Mouse (Mus musculus) liver, embryonic 13.5 days (tissue): ENCODE results near the gene Scpep1. TPM values are rescaled to one million over a fixed set of nuclear protein-coding genes. Genes with fewer than 3 reads are reported as not detected.
"Not testable (repeated sequence)": the region's sequence is repeated elsewhere in the genome, so short reads cannot be mapped to it uniquely, and the experiment has no call there.

Experiments used
- ATAC-seq: fragments of 200-750 bp; cut with Nextera tagmentation; 2 replicates; pipeline ENCODE4 v1.8.0; 2017; ENCODE audit warnings: low read depth, mild to moderate bottlenecking, moderate number of reproducible peaks, moderate library complexity
- DNase-seq: peaks from one replicate; pipeline ENCODE4 v3.0.0; 2022
- H3K27ac ChIP-seq: fragments of 300-500 bp; sonication (generic); 2 replicates; pipeline ENCODE4 v1.5.1; 2015; ENCODE audit warnings: moderate library complexity, mild to moderate bottlenecking, inconsistent platforms
- H3K27me3 ChIP-seq: fragments of 300-500 bp; sonication (generic); 2 replicates; pipeline ENCODE4 v1.6.1; 2015; ENCODE audit warnings: mild to moderate bottlenecking, inconsistent platforms
- H3K36me3 ChIP-seq: fragments of 300-500 bp; sonication (generic); 2 replicates; pipeline ENCODE4 v1.6.1; 2015; ENCODE audit warnings: mild to moderate bottlenecking, inconsistent platforms
- H3K4me1 ChIP-seq: fragments of 300-500 bp; sonication (generic); replicated peaks from 2 replicates; pipeline ENCODE4 v1.6.1; 2015; ENCODE audit warnings: inconsistent platforms
- H3K4me2 ChIP-seq: fragments of 300-500 bp; sonication (generic); 2 replicates; pipeline ENCODE4 v1.6.1; 2015; ENCODE audit warnings: inconsistent platforms, mild to moderate bottlenecking, moderate library complexity
- H3K4me3 ChIP-seq: fragments of 300-500 bp; sonication (generic); replicated peaks from 2 replicates; pipeline ENCODE4 v1.5.1; 2015; ENCODE audit warnings: mild to moderate bottlenecking, inconsistent platforms
- H3K9ac ChIP-seq: fragments of 300-500 bp; sonication (generic); 2 replicates; pipeline ENCODE4 v1.6.1; 2015; ENCODE audit warnings: mild to moderate bottlenecking, inconsistent platforms
- H3K9me3 ChIP-seq: fragments of 300-500 bp; sonication (generic); replicated peaks from 2 replicates; pipeline ENCODE4 v1.6.1; 2016; ENCODE audit warnings: inconsistent platforms
- WGBS: fragments of 180-500 bp; shearing (Covaris S2); methylation state at CpG from one replicate; pipeline ENCODE4 v1.1.7; 2015; ENCODE audit not compliant: insufficient replicate concordance; 5-methylcytosine and 5-hydroxymethylcytosine counted together
- polyA plus RNA-seq: library from polyadenylated mRNA; unstranded; fragments of >200 nt; fragmentation: Nextera tagmentation; extraction: Ambion mirVana; gene quantifications from 2 replicates; pipeline ENCODE4 v1.2.1, GENCODE M21; 2015

The Scpep1 gene
- 40.4 and 47.1 TPM in 2 replicates for polyA plus RNA-seq

GRCm38 (mm10) chr11:88955217-88955969, at the start of gene Scpep1:
Gene Scpep1 (minus strand): TSS chr11:88955465.
- peak within 1 kb of the TSS; percentile 40 for H3K27ac ChIP-seq
- ATAC-seq = peak; percentile 92
- 6% methylated on average over 34 of the region's 34 CpGs for WGBS
- H3K4me2 ChIP-seq = peak within 1 kb of the TSS; percentile 70
- H3K4me3 ChIP-seq = peak within 1 kb of the TSS; percentile 56
- H3K9me3 ChIP-seq = no peaks in the 10 kb centered on the region
- peaks cover 32% of the 10 kb centered on the region for H3K4me1 ChIP-seq
- peak; percentile 91 for DNase-seq
- H3K36me3 ChIP-seq = no peaks in the 10 kb centered on the region; the same call in 1 of the 2 replicates
- H3K27me3 ChIP-seq = no peaks in the 10 kb centered on the region
- peak within 1 kb of the TSS; percentile 54 for H3K9ac ChIP-seq

- H3K9ac ChIP-seq = 0 out of 2 replicates have a peak overlapping the region, but pooled peaks have one; percentile 27
- H3K27ac ChIP-seq = peak overlapping the region; percentile 77
- 71% methylated on average over 4 of the region's 4 CpGs for WGBS
- DNase-seq (no peak), ATAC-seq (no peak)
- H3K36me3 ChIP-seq = peaks cover 60% of the 10 kb centered on the region
- peaks cover 67% of the 10 kb centered on the region for H3K4me1 ChIP-seq
- no peak overlapping the region; the same call in 1 of the 2 replicates for H3K4me3 ChIP-seq
- no peaks in the 10 kb centered on the region for H3K27me3 ChIP-seq
- H3K9me3 ChIP-seq = no peaks in the 10 kb centered on the region
- H3K4me2 ChIP-seq = peak overlapping the region; percentile 91
Observed at GRCm38 (mm10) chr11:89003726-89004125, 48.5 kb upstream of the Scpep1 start.

- Histone ChIP-seq H3K4me2 (peak overlapping the region; percentile 91), H3K9ac (peak overlapping the region; percentile 61), H3K27me3 (no peaks in the 10 kb centered on the region), H3K27ac (peak overlapping the region; percentile 77), H3K4me3 (peak overlapping the region; percentile 78), H3K36me3 (peaks cover 54% of the 10 kb centered on the region), H3K4me1 (peaks cover 66% of the 10 kb centered on the region), H3K9me3 (no peaks in the 10 kb centered on the region)
- no peak for DNase-seq
- WGBS = 64% methylated on average over 6 of the region's 6 CpGs
- no peak for ATAC-seq
Observed at GRCm38 (mm10) chr11:89003078-89003477, 47.8 kb upstream of the Scpep1 start.

- peaks cover 68% of the 10 kb centered on the region for H3K4me1 ChIP-seq
- H3K27me3 ChIP-seq = no peaks in the 10 kb centered on the region
- H3K9me3 ChIP-seq = no peaks in the 10 kb centered on the region
- peak overlapping the region; percentile 91 for H3K4me2 ChIP-seq
- no peak for DNase-seq
- H3K4me3 ChIP-seq = peak overlapping the region; percentile 78
- no peak for ATAC-seq
- H3K9ac ChIP-seq = peak overlapping the region; percentile 61
- peaks cover 50% of the 10 kb centered on the region for H3K36me3 ChIP-seq
- H3K27ac ChIP-seq = peak overlapping the region; percentile 77
- 71% methylated on average over 5 of the region's 5 CpGs for WGBS
Observed at GRCm38 (mm10) chr11:89002621-89003020, 47.4 kb upstream of the Scpep1 start.

GRCm38 (mm10) chr11:89002068-89002467, 46.8 kb upstream of the Scpep1 start:
- Histone ChIP-seq H3K9me3 (no peaks in the 10 kb centered on the region), H3K4me3 (peak overlapping the region; percentile 78), H3K36me3 (peaks cover 45% of the 10 kb centered on the region), H3K27me3 (no peaks in the 10 kb centered on the region), H3K4me2 (peak overlapping the region; percentile 91), H3K9ac (peak overlapping the region; percentile 61), H3K27ac (peak overlapping the region; percentile 77), H3K4me1 (peaks cover 69% of the 10 kb centered on the region)
- 76% methylated on average over 5 of the region's 5 CpGs for WGBS
- DNase-seq = no peak
- ATAC-seq = no peak

- peak overlapping the region; percentile 78 for H3K4me3 ChIP-seq
- H3K9me3 ChIP-seq = no peaks in the 10 kb centered on the region
- no peaks in the 10 kb centered on the region for H3K27me3 ChIP-seq
- peak overlapping the region; percentile 67 for H3K27ac ChIP-seq
- no peak for ATAC-seq
- WGBS = 78% methylated on average over 7 of the region's 7 CpGs
- peaks cover 40% of the 10 kb centered on the region for H3K36me3 ChIP-seq
- no peak for DNase-seq
- H3K9ac ChIP-seq = peak overlapping the region; percentile 89
- H3K4me1 ChIP-seq = peaks cover 74% of the 10 kb centered on the region
- H3K4me2 ChIP-seq = peak overlapping the region; percentile 91
Observed at GRCm38 (mm10) chr11:89001569-89001968, 46.3 kb upstream of the Scpep1 start.

- H3K9ac ChIP-seq = peak overlapping the region; percentile 89
- no peaks in the 10 kb centered on the region for H3K9me3 ChIP-seq
- peaks cover 29% of the 10 kb centered on the region for H3K36me3 ChIP-seq
- H3K4me2 ChIP-seq = peak overlapping the region; percentile 91
- peak overlapping the region; percentile 78 for H3K4me3 ChIP-seq
- no peak for DNase-seq
- H3K27ac ChIP-seq = peak overlapping the region; percentile 80
- peaks cover 81% of the 10 kb centered on the region for H3K4me1 ChIP-seq
- ATAC-seq = no peak
- H3K27me3 ChIP-seq = no peaks in the 10 kb centered on the region
Observed at GRCm38 (mm10) chr11:89000527-89000819, 45.2 kb upstream of the Scpep1 start.

- Histone ChIP-seq H3K9ac (peak overlapping the region; percentile 89), H3K27me3 (no peaks in the 10 kb centered on the region), H3K9me3 (no peaks in the 10 kb centered on the region), H3K4me3 (peak overlapping the region; percentile 78), H3K4me1 (peaks cover 77% of the 10 kb centered on the region), H3K36me3 (peaks cover 23% of the 10 kb centered on the region), H3K27ac (peak overlapping the region; percentile 80), H3K4me2 (peak overlapping the region; percentile 91)
- 4% methylated on average over 33 of the region's 33 CpGs for WGBS
- DNase-seq = no peak
- peak; percentile 22 for ATAC-seq
Observed at GRCm38 (mm10) chr11:88999723-89000526, 44.7 kb upstream of the Scpep1 start.

- DNase-seq (peak; percentile 92), ATAC-seq (peak; percentile 93)
- H3K4me3 ChIP-seq = peak within 1 kb of the TSS; percentile 78
- H3K4me2 ChIP-seq = peak within 1 kb of the TSS; percentile 91
- H3K27ac ChIP-seq = peak within 1 kb of the TSS; percentile 80
- H3K4me1 ChIP-seq = peaks cover 72% of the 10 kb centered on the region
- H3K9ac ChIP-seq = peak within 1 kb of the TSS; percentile 89
- WGBS = under 1% methylated on average over 48 of the region's 48 CpGs
- no peaks in the 10 kb centered on the region for H3K27me3 ChIP-seq
- H3K9me3 ChIP-seq = no peaks in the 10 kb centered on the region
- peaks cover 17% of the 10 kb centered on the region for H3K36me3 ChIP-seq
Observed at GRCm38 (mm10) chr11:88998974-88999722, 43.9 kb upstream of the Scpep1 start, which contains the start of gene Trim25. Gene Trim25 (plus strand): TSS chr11:88999376.

GRCm38 (mm10) chr11:88998406-88998805, 43.1 kb upstream of the Scpep1 start:
- Histone ChIP-seq H3K4me3 (peak overlapping the region; percentile 78), H3K4me2 (peak overlapping the region; percentile 91), H3K9ac (peak overlapping the region; percentile 89), H3K4me1 (peaks cover 69% of the 10 kb centered on the region), H3K27me3 (no peaks in the 10 kb centered on the region), H3K36me3 (peaks cover 13% of the 10 kb centered on the region), H3K9me3 (no peaks in the 10 kb centered on the region), H3K27ac (peak overlapping the region; percentile 80)
- WGBS = 31% methylated on average over 3 of the region's 3 CpGs
- DNase-seq (no peak), ATAC-seq (no peak)

- WGBS = 66% methylated on average over 5 of the region's 5 CpGs
Observed at GRCm38 (mm10) chr11:88997343-88997742, 42.1 kb upstream of the Scpep1 start.

More at GRCm38 (mm10) chr11:88997343-88997742, 42.1 kb upstream of the Scpep1 start:
- DNase-seq, ATAC-seq, H3K9me3 ChIP-seq, H3K4me2 ChIP-seq, H3K9ac ChIP-seq, H3K4me3 ChIP-seq, H3K27ac ChIP-seq, H3K36me3 ChIP-seq, H3K27me3 ChIP-seq: not testable (repeated sequence)
- peaks cover 59% of the 10 kb centered on the region for H3K4me1 ChIP-seq
